Mouse (Mus musculus) ES-E14 (cell line): ENCODE data around the gene Neb.

ENCODE experiments used
- CHD2 ChIP-seq: IDR thresholded peaks from 2 replicates; pipeline ENCODE4 v1.6.1; 2014; ENCODE audit warnings: mild to moderate bottlenecking, low read depth, low read length, inconsistent platforms
- HCFC1 ChIP-seq: IDR thresholded peaks from 2 replicates; pipeline ENCODE4 v1.6.1; 2012; ENCODE audit warnings: low read length, inconsistent platforms, borderline replicate concordance; ENCODE audit not compliant: insufficient read depth
- MAFK ChIP-seq: IDR thresholded peaks from 2 replicates; pipeline ENCODE4 v1.6.1; 2014; ENCODE audit warnings: mild to moderate bottlenecking, low read depth, low read length, inconsistent platforms; ENCODE audit not compliant: insufficient read depth
- ZC3H11A ChIP-seq: IDR thresholded peaks from 2 replicates; pipeline ENCODE4 v1.6.1; 2012; ENCODE audit warnings: low read depth, mild to moderate bottlenecking, inconsistent platforms, low read length, borderline replicate concordance
- ZNF384 ChIP-seq: IDR thresholded peaks from 2 replicates; pipeline ENCODE4 v1.6.1; 2012; ENCODE audit warnings: low read depth, low read length, inconsistent platforms

DNA sequence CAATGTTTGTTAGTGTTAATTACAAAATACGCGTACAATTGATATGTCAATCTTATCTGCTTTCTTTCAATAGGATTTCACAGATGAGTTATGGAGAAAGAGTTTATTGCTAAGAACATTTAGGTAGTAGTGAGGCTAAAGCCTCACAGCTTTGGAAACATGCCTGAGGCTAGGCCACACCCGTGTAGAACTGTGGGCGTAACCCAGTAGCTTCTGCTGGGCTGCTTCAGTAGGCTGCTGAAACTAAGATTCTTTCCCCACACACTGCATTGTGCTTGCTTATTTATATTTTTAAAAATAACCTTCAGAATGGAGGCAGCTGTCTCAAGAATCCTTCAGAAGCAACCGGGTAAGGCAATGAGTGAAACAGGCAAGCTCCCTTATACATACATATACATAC, 16.3 kb upstream of the Neb start:
- TF ChIP-seq HCFC1 (no peak), ZC3H11A (no peak), MAFK (no peak), ZNF384 (no peak), CHD2 (no peak)
